Mouse (Mus musculus) left cerebral cortex, adult 2 months (tissue): ENCODE results near the gene Cad. TPM values are rescaled to one million over a fixed set of nuclear protein-coding genes. Genes with fewer than 3 reads are reported as not detected.
A peak's percentile ranks its signal among the peaks of the same experiment; 100 is the strongest.
"Not testable (repeated sequence)": the region's sequence is repeated elsewhere in the genome, so short reads cannot be mapped to it uniquely, and the experiment has no call there.

Experiments
- DNase-seq, 2 experiments: peaks; one replicate each; pipeline ENCODE4 v3.0.0; 2021 to 2022; ENCODE audit warnings: low spot score in 2 of 2, mixed read lengths in 1 of 2; ENCODE audit errors: extremely low spot score in 1 of 2
- H3K27ac ChIP-seq: fragments of 200-600 bp; 2 replicates; pipeline ENCODE4 v1.8.1; 2022
- H3K4me3 ChIP-seq: fragments of 200-600 bp; 2 replicates; pipeline ENCODE4 v1.8.1; 2022
- CTCF ChIP-seq: fragments of 200-600 bp; IDR thresholded peaks from 2 replicates; pipeline ENCODE4 v1.8.1; 2022; ENCODE audit warnings: antibody characterized with exemption, mild to moderate bottlenecking, moderate library complexity
- intact Hi-C: fragments of 180-260 bp; cut with DNase I; formaldehyde crosslinking; loops from one replicate; pipeline ENCODE4 v1.15.1; 2025
- total RNA-seq, 2 experiments: library from RNA; stranded (reverse); gene quantifications; 2 replicates each; pipeline ENCODE4 v1.2.3; 2021

Cad gene
- total RNA-seq, 2 experiments from 2014 or later: 23.4 to 27.6 TPM

- Histone ChIP-seq H3K27ac (no peak overlapping the region), H3K4me3 (no peak overlapping the region)
- intact Hi-C loops: no loop called here
- no peak for TF ChIP-seq CTCF
- no peak for DNase-seq
These were observed 8.2 kb upstream of the Cad start for GRCm38 (mm10) chr5:31046416-31046815.

- peak overlapping the region; percentile 69; the same call in 1 of the 2 replicates for H3K4me3 ChIP-seq
- no peak overlapping the region for H3K27ac ChIP-seq
- no peak for DNase-seq
- TF ChIP-seq CTCF: no peak
- intact Hi-C loops: no loop called here
These were observed 7.5 kb upstream of the Cad start for GRCm38 (mm10) chr5:31047074-31047473.

GRCm38 (mm10) chr5:31047848-31048762, 6.5 kb upstream of the Cad start, which contains the start of gene Atraid:
Gene Atraid (plus strand): TSS chr5:31048312.
- intact Hi-C loops: loop anchor here (2.0 kb wide), 1 partner anchor 87 kb away; the partner anchor contains the start of gene Preb
- TF ChIP-seq CTCF: no peak; the same call in 1 of the 2 replicates
- peak within 1 kb of the TSS; percentile 94 for H3K27ac ChIP-seq
- peak; percentile 97 for DNase-seq
- H3K4me3 ChIP-seq: peak within 1 kb of the TSS; percentile 69

- Histone ChIP-seq H3K27ac (peak within 1 kb of the TSS; percentile 94), H3K4me3 (peak within 1 kb of the TSS; percentile 69)
- peak in 1 of 2 experiments; percentile 26 for DNase-seq
- intact Hi-C loops: loop anchor here (2.0 kb wide), 1 partner anchor 88 kb away; the partner anchor contains the start of gene Preb
- peak; percentile 69 for TF ChIP-seq CTCF
These were observed 5.6 kb upstream of the Cad start, which contains the start of gene Slc5a6 for GRCm38 (mm10) chr5:31048763-31049641. Gene Slc5a6 (minus strand): TSS chr5:31048924.

GRCm38 (mm10) chr5:31050427-31050826, 4.2 kb upstream of the Cad start:
- intact Hi-C loops: no loop called here

GRCm38 (mm10) chr5:31053728-31054127, 852 bp upstream of the Cad start:
- DNase-seq, intact Hi-C loops, H3K27ac ChIP-seq: not testable (repeated sequence)
- peak overlapping the region; percentile 67 for H3K4me3 ChIP-seq

More at GRCm38 (mm10) chr5:31050427-31050826, 4.2 kb upstream of the Cad start:
- TF ChIP-seq CTCF: peak; percentile 29
- no peak overlapping the region for H3K27ac ChIP-seq
- DNase-seq: no peak
- no peak overlapping the region for H3K4me3 ChIP-seq

- DNase-seq: no peak
- H3K27ac ChIP-seq: peak overlapping the region; percentile 72; the same call in 1 of the 2 replicates
- no peak for TF ChIP-seq CTCF
- intact Hi-C loops: no loop called here
- H3K4me3 ChIP-seq: peak overlapping the region; percentile 67
These were observed 898 bp downstream of the Cad start for GRCm38 (mm10) chr5:31055216-31056140.

- intact Hi-C loops: no loop called here
- Histone ChIP-seq H3K4me3 (no peak overlapping the region), H3K27ac (peak overlapping the region; percentile 19; the same call in 1 of the 2 replicates)
- no peak for TF ChIP-seq CTCF
- no peak for DNase-seq
These were observed 15.2 kb downstream of the Cad start for GRCm38 (mm10) chr5:31069810-31070209.

- intact Hi-C loops: no loop called here
- no peak for TF ChIP-seq CTCF
- H3K27ac ChIP-seq: no peak overlapping the region
- DNase-seq: no peak
- H3K4me3 ChIP-seq: no peak overlapping the region
These were observed 16.5 kb downstream of the Cad start for GRCm38 (mm10) chr5:31071059-31071458.

GRCm38 (mm10) chr5:31071821-31072220, 17.2 kb downstream of the Cad start:
- DNase-seq: no peak
- intact Hi-C loops: no loop called here
- no peak for TF ChIP-seq CTCF
- no peak overlapping the region for H3K27ac ChIP-seq
- H3K4me3 ChIP-seq: no peak overlapping the region

GRCm38 (mm10) chr5:31073176-31073575, 18.6 kb downstream of the Cad start:
- no peak for DNase-seq
- no peak for TF ChIP-seq CTCF
- intact Hi-C loops: no loop called here
- Histone ChIP-seq H3K27ac (no peak overlapping the region), H3K4me3 (no peak overlapping the region)
